Mouse (Mus musculus) lung, embryonic 16.5 days (tissue): ENCODE measurements at regions not wholly inside any gene's neighbourhood (a gene's known extent, or its start where the extent isn't known, plus 50 kb on each side); places are given as distances from the start of the nearest gene placed in this dataset.

Experiments used
- ATAC-seq: fragments of 200-750 bp; cut with Nextera tagmentation; 2 replicates; pipeline ENCODE4 v1.8.0; 2017; ENCODE audit warnings: low read depth, mild to moderate bottlenecking, moderate library complexity
- H3K27ac ChIP-seq: fragments of 300-500 bp; sonication (generic); 2 replicates; pipeline ENCODE4 v1.5.1; 2014; ENCODE audit warnings: mild to moderate bottlenecking, control low read depth, low read length
- H3K27me3 ChIP-seq: fragments of 300-500 bp; sonication (generic); 2 replicates; pipeline ENCODE4 v1.6.1; 2014; ENCODE audit warnings: low read depth, low read length, mixed read lengths; ENCODE audit not compliant: control insufficient read depth, insufficient read depth
- H3K36me3 ChIP-seq: fragments of 300-500 bp; sonication (generic); 2 replicates; pipeline ENCODE4 v1.6.1; 2014; ENCODE audit warnings: low read length; ENCODE audit not compliant: control insufficient read depth, insufficient read depth
- H3K4me1 ChIP-seq: fragments of 300-500 bp; sonication (generic); replicated peaks from 2 replicates; pipeline ENCODE4 v1.6.1; 2014; ENCODE audit warnings: low read length, mixed read lengths; ENCODE audit not compliant: control insufficient read depth, insufficient read depth
- H3K4me2 ChIP-seq: fragments of 300-500 bp; sonication (generic); 2 replicates; pipeline ENCODE4 v1.6.1; 2014; ENCODE audit warnings: low read depth, low read length, control low read depth
- H3K4me3 ChIP-seq: fragments of 300-500 bp; sonication (generic); 2 replicates; pipeline ENCODE4 v1.5.1; 2014; ENCODE audit warnings: mild to moderate bottlenecking, low read length, control low read depth
- H3K9ac ChIP-seq: fragments of 300-500 bp; sonication (generic); 2 replicates; pipeline ENCODE4 v1.6.1; 2014; ENCODE audit warnings: low read length, control low read depth
- H3K9me3 ChIP-seq: fragments of 300-500 bp; sonication (generic); 2 replicates; pipeline ENCODE4 v1.6.1; 2016; ENCODE audit warnings: low read length; ENCODE audit not compliant: control insufficient read depth
- WGBS: fragments of 180-500 bp; shearing (Covaris S2); extraction: QIAGEN DNeasy Blood & Tissue Kit; methylation state at CpG from one replicate; pipeline ENCODE4 v1.1.7; 2014; 5-methylcytosine and 5-hydroxymethylcytosine counted together

GRCm38 (mm10) chr3:50507211-50507610, 63.8 kb upstream of the Slc7a11 start:
- no peak overlapping the region for H3K27ac ChIP-seq
- H3K4me3 ChIP-seq = no peak overlapping the region
- ATAC-seq = no peak
- H3K9me3 ChIP-seq = no peaks in the 10 kb centered on the region
- H3K4me1 ChIP-seq = no peaks in the 10 kb centered on the region
- H3K27me3 ChIP-seq = no peaks in the 10 kb centered on the region
- no peaks in the 10 kb centered on the region for H3K36me3 ChIP-seq
- H3K9ac ChIP-seq = no peak overlapping the region
- 83% methylated on average over 2 of the region's 2 CpGs for WGBS
- H3K4me2 ChIP-seq = no peak overlapping the region
